In the genomic region with DNA sequence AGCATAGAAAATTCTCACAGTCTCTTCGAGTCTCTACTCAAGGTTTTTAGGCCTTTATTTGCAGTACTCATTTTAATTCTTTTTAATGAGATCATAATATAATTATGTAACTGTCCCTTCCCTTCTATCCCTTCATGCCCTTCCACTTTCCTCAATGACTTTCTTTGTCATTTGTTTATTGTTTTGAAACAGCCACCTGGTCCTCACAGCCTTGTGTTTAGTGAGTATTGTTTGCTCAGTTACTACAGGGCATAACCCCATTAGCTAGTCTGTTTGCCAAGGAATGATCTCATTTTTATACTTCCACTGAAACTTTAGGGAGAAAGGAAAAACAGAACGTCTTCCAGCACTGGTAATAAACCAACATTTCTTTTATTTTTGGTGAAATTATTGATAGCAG, we compare ENCODE assay signal across 24 mouse cellular contexts. TPM values are rescaled to one million over a fixed set of nuclear protein-coding genes. Genes with fewer than 3 reads are reported as not detected.
"Had no signal": no experiment of that assay in that cellular context is flagged by ENCODE, and none has a peak within 500 bp of the region (broad histone marks: within the 10 kb centered on the region; RNA-seq: fewer than 3 reads in every experiment).

No protein-coding gene starts in this region.

- DNase-seq: liver, postnatal 0 days; lung, adult 2 months; lung, postnatal 14 days; lung, postnatal 36 days; retina, postnatal 1 day; right cerebral cortex, adult 18-20 months; right cerebral cortex, postnatal 25 days; right cerebral cortex, postnatal 4 days; spleen, adult 18-20 months; thymus, adult 2 months; thymus, postnatal 25 days; thymus, postnatal 4 days had no signal

- H3K4me2 ChIP-seq: lung, embryonic 15.5 days; midbrain, embryonic 11.5 days; midbrain, embryonic 13.5 days; midbrain, embryonic 15.5 days; neural tube, embryonic 13.5 days; neural tube, embryonic 15.5 days had no signal

- H3K4me3 ChIP-seq: lung, embryonic 15.5 days; megakaryocyte, embryonic 14.5 days; midbrain, embryonic 13.5 days; midbrain, embryonic 15.5 days; myocyte; neural tube, embryonic 13.5 days; neural tube, embryonic 15.5 days had no signal

- ATAC-seq: liver, postnatal 0 days; lung, postnatal 0 days; midbrain, embryonic 13.5 days; midbrain, embryonic 15.5 days had no signal

- H3K9me3 ChIP-seq: lung, embryonic 15.5 days; megakaryocyte, embryonic 14.5 days; midbrain, embryonic 13.5 days; midbrain, embryonic 15.5 days; neural tube, embryonic 13.5 days; neural tube, embryonic 15.5 days had no signal

- H3K27me3 ChIP-seq: lung, embryonic 15.5 days; megakaryocyte, embryonic 14.5 days; midbrain, embryonic 13.5 days; midbrain, embryonic 15.5 days; neural tube, embryonic 13.5 days; neural tube, embryonic 15.5 days had no signal

- H3K36me3 ChIP-seq: lung, embryonic 15.5 days; midbrain, embryonic 13.5 days; midbrain, embryonic 15.5 days; neural tube, embryonic 13.5 days; neural tube, embryonic 15.5 days had no signal

- H3K27ac ChIP-seq: lung, embryonic 15.5 days; macrophage; midbrain, embryonic 13.5 days; midbrain, embryonic 15.5 days; neural tube, embryonic 13.5 days; neural tube, embryonic 15.5 days had no signal

- H3K9ac ChIP-seq: liver, postnatal 0 days; lung, embryonic 15.5 days; midbrain, embryonic 13.5 days; midbrain, embryonic 15.5 days; neural tube, embryonic 13.5 days; neural tube, embryonic 15.5 days had no signal

- H3K4me1 ChIP-seq: lung, embryonic 15.5 days; megakaryocyte, embryonic 14.5 days; midbrain, embryonic 13.5 days; midbrain, embryonic 15.5 days; neural tube, embryonic 13.5 days; neural tube, embryonic 15.5 days had no signal

RNA-seq across cellular contexts. Expression of a gene that starts 39.4 kb away (rescaled TPM):
- total RNA-seq: megakaryocyte progenitor cell, adult 5-6 weeks had no signal
- polyA plus RNA-seq: liver, postnatal 0 days; macrophage; small intestine, adult 2 months; thymus, adult 2 months had no signal
